Comparison of ENCODE assay signal across 9 mouse cellular contexts in genomic region chr16:97417896-97418542, GRCm38 (mm10). TPM values are rescaled to one million over a fixed set of nuclear protein-coding genes. Genes with fewer than 3 reads are reported as not detected.
A peak's percentile ranks its signal among the peaks of the same experiment; 100 is the strongest.
DNase-seq lines count a peak whose midpoint lies in the region; ATAC-seq and TF ChIP-seq lines count a peak whose summit lies in the region.
"Had no signal": no experiment of that assay in that cellular context is flagged by ENCODE, and none has a peak within 500 bp of the region (broad histone marks: within the 10 kb centered on the region; RNA-seq: fewer than 3 reads in every experiment).

No protein-coding gene starts in this region.

- peak; percentile 70 for ATAC-seq in erythroblast, adult 5-6 weeks (replicated peaks; ENCODE audit: low FRiP score, poor library complexity, severe bottlenecking)
- ATAC-seq in heart, embryonic 14.5 days (ENCODE audit: insufficient number of reproducible peaks, insufficient read depth, low FRiP score, low read depth) = peak; percentile 47
- ATAC-seq in kidney, embryonic 15.5 days (replicated peaks; ENCODE audit: low FRiP score) = peak; percentile 92
- peak; percentile 89 for ATAC-seq in lung, embryonic 14.5 days (ENCODE audit: insufficient read depth)

- 8% methylated on average over 4 of the region's 4 CpGs for WGBS in heart, embryonic 14.5 days
- WGBS in kidney, embryonic 15.5 days = 8% methylated on average over 4 of the region's 4 CpGs
- 7% methylated on average over 4 of the region's 4 CpGs for WGBS in lung, embryonic 14.5 days

- no peak overlapping the region for H3K27ac ChIP-seq in heart, embryonic 14.5 days (replicated peaks in 1 of 2; ENCODE audit: control insufficient read depth in 1 of 2, insufficient read depth in 1 of 2, low read depth in 2 of 2, low read length in 2 of 2)
- no peak overlapping the region for H3K27ac ChIP-seq in kidney, embryonic 15.5 days
- H3K27ac ChIP-seq in lung, embryonic 14.5 days (ENCODE audit: low read depth) = no peak overlapping the region

- H3K9me3 ChIP-seq in heart, embryonic 14.5 days (ENCODE audit: control insufficient read depth, low read length) = no peaks in the 10 kb centered on the region
- H3K9me3 ChIP-seq in kidney, embryonic 15.5 days (replicated peaks) = no peaks in the 10 kb centered on the region
- H3K9me3 ChIP-seq in lung, embryonic 14.5 days (ENCODE audit: low read depth, low read length) = no peaks in the 10 kb centered on the region

- H3K4me1 ChIP-seq in heart, embryonic 14.5 days (ENCODE audit: control insufficient read depth in 2 of 2, insufficient read depth in 2 of 2, low read length in 2 of 2) = peaks cover 0 to 7% of the 10 kb centered on the region in 2 experiments; a peak in 1 of 4 replicates
- no peaks in the 10 kb centered on the region for H3K4me1 ChIP-seq in kidney, embryonic 15.5 days
- H3K4me1 ChIP-seq in lung, embryonic 14.5 days (ENCODE audit: insufficient read depth) = no peaks in the 10 kb centered on the region

- no peaks in the 10 kb centered on the region for H3K27me3 ChIP-seq in heart, embryonic 14.5 days (ENCODE audit: control insufficient read depth, insufficient read depth, low read length)
- H3K27me3 ChIP-seq in kidney, embryonic 15.5 days = no peaks in the 10 kb centered on the region
- no peaks in the 10 kb centered on the region for H3K27me3 ChIP-seq in lung, embryonic 14.5 days (ENCODE audit: insufficient read depth, low read length)

- peak; percentile 80 for TF ChIP-seq CTCF in lung, embryonic 14.5 days (IDR thresholded peaks at IDR 0.05; ENCODE audit: low read depth)

- no peak overlapping the region for H3K4me3 ChIP-seq in heart, embryonic 14.5 days (ENCODE audit: control insufficient read depth in 1 of 2, insufficient read depth in 1 of 2, low read depth in 1 of 2, low read length in 2 of 2)
- H3K4me3 ChIP-seq in kidney, embryonic 15.5 days (replicated peaks) = no peak overlapping the region
- no peak overlapping the region for H3K4me3 ChIP-seq in lung, embryonic 14.5 days (ENCODE audit: low read depth, low read length)
- H3K4me3 ChIP-seq: erythroblast, embryonic 14.5 days had no signal

- no peak overlapping the region for H3K4me2 ChIP-seq in heart, embryonic 14.5 days (ENCODE audit: low read length)
- H3K4me2 ChIP-seq in kidney, embryonic 15.5 days = no peak overlapping the region
- H3K4me2 ChIP-seq in lung, embryonic 14.5 days = no peak overlapping the region

- no peak overlapping the region for H3K9ac ChIP-seq in heart, embryonic 14.5 days (ENCODE audit: low read length)
- no peak overlapping the region for H3K9ac ChIP-seq in kidney, embryonic 15.5 days
- H3K9ac ChIP-seq in lung, embryonic 14.5 days = no peak overlapping the region

- no peaks in the 10 kb centered on the region for H3K36me3 ChIP-seq in heart, embryonic 14.5 days (ENCODE audit: control insufficient read depth, insufficient read depth, low read length)
- H3K36me3 ChIP-seq in kidney, embryonic 15.5 days = no peaks in the 10 kb centered on the region
- no peaks in the 10 kb centered on the region for H3K36me3 ChIP-seq in lung, embryonic 14.5 days (ENCODE audit: insufficient read depth)

- DNase-seq in CD4-positive helper T cell, adult 2 months (ENCODE audit: low read depth, low spot score) = peak; percentile 20
- peak; percentile 31 to 70 for DNase-seq in adrenal gland, adult (ENCODE audit: inconsistent age in 2 of 2, low spot score in 1 of 2)
- DNase-seq in lung, embryonic 14.5 days = peak; percentile 78
- DNase-seq in ovary, adult 18-20 months (ENCODE audit: low spot score) = peak; percentile 28
- no peak for DNase-seq in spleen, postnatal 4 days (ENCODE audit: low spot score in 2 of 2)

RNA-seq across cellular contexts. Expression of gene Mx1, which starts 44.7 kb away (rescaled TPM):
- 2.1 and 3.6 TPM in 2 replicates for total RNA-seq in erythroblast, adult 5-6 weeks (2015; ENCODE audit: low replicate concordance)
- 8.5 and 9.1 TPM in 2 replicates for total RNA-seq in erythroblast, adult 5-6 weeks (2017; ENCODE audit: low replicate concordance)
- polyA plus RNA-seq in heart, embryonic 14.5 days (2014; fragmentation: Nextera tagmentation; extraction: Ambion mirVana) = 0.66 and 0.68 TPM in 2 replicates
- polyA plus RNA-seq in kidney, embryonic 15.5 days (2015; fragmentation: Nextera tagmentation; extraction: Ambion mirVana) = 0.39 and 0.43 TPM in 2 replicates
- 0.21 TPM in 1 of 2 replicates, not detected in the other for polyA plus RNA-seq in lung, embryonic 14.5 days (2014; fragmentation: Nextera tagmentation; extraction: Ambion mirVana)
- polyA plus RNA-seq: erythroblast, embryonic 14.5 days had no signal

Comparison
In these comparisons a context has a peak if more than half of its experiments do, and no peak if none do; other contexts are left out.
1. DNase-seq: peak in CD4-positive helper T cell, adult 2 months (single experiment), adrenal gland, adult (2 of 2), lung, embryonic 14.5 days (single experiment) and ovary, adult 18-20 months (single experiment); none in spleen, postnatal 4 days (0 of 2).
2. Peak in every context shown above with its lines, with median percentiles within 50 percentile points of each other: ATAC-seq.